Mouse (Mus musculus) kidney, adult 2 months (tissue): ENCODE measurements around the gene Rexo2.

ENCODE experiments used
- CTCF ChIP-seq: fragments of 200-500 bp; conservative IDR thresholded peaks from 2 replicates; pipeline ENCODE4 v1.5.1; 2011; ENCODE audit warnings: low read depth, mild to moderate bottlenecking, control low read depth, low read length, moderate library complexity, mixed read lengths; ENCODE audit not compliant: insufficient read depth, insufficient read length
- POLR2A ChIP-seq: fragments of 200-500 bp; IDR thresholded peaks from one replicate; pipeline ENCODE4 v1.6.1; 2011; ENCODE audit warnings: low read depth, low read length, control low read depth

- no peak for TF ChIP-seq CTCF
- no peak for TF ChIP-seq POLR2A
Observed at GRCm38 (mm10) chr9:48501192-48501591, 20.8 kb upstream of the Rexo2 start.
